Mouse (Mus musculus) heart, postnatal 14 days (tissue): ENCODE results near the gene Tmc5. TPM values are rescaled to one million over a fixed set of nuclear protein-coding genes. Genes with fewer than 3 reads are reported as not detected.

Experiments used
- DNase-seq, 2 experiments: peaks; one replicate each; pipeline ENCODE4 v3.0.0; 2021 to 2022
- intact Hi-C: fragments of 180-260 bp; cut with DNase I; formaldehyde crosslinking; loops from one replicate; pipeline ENCODE4 v1.15.1; 2025
- total RNA-seq, 2 experiments: library from RNA; stranded (reverse); gene quantifications; 2 replicates each; pipeline ENCODE4 v1.2.3; 2021

Tmc5 gene
- total RNA-seq, 2 experiments from 2014 or later: 0.80 to 0.81 TPM

DNA sequence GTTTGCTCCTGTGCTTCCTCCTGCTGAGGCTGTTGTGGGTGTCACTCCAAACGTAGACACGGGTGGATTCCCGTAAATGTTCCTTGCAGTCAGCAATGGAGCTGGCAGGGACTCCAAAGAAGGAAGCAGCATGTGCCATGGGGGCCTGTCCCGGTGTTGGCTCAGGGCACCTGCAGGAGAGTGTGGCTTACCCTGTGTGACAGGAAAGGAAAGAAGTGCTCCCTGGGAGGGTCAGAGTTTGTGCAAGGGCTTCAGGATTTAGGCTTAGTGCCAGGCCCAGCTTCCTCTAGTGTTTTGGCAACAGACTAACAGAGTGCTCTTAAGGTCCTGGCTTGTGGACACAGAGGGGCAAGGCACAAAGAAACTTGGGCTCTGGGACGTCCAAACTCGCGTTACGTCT is 7.7 kb downstream of the Tmc5 start:
- intact Hi-C loops: no loop called here
- DNase-seq: peak in 1 of 2 experiments; percentile 11

GRCm38 (mm10) chr7:118609815-118610214 is 12.7 kb downstream of the Tmc5 start:
- intact Hi-C loops: no loop called here
- DNase-seq: no peak

DNA sequence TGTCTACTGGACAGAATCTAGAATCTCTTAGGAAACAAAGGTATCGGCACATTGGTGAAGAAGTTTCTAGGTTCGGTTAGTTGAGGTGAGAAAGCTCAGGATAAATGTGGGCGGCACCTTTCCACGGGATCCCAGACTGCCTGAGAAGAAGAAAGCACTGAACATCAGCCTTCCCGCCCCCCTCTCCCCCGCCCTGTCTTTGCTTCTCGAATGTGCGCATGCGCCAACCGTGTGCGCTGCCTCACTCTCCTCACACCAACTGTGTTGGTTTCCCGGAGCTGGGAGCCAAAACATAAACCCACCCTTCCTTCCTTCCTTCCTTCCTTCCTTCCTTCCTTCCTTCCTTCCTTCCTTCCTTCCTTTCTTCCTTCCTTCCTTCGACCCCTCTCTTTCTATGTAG is 13.6 kb downstream of the Tmc5 start:
- DNase-seq: no peak
- intact Hi-C loops: no loop called here

DNA sequence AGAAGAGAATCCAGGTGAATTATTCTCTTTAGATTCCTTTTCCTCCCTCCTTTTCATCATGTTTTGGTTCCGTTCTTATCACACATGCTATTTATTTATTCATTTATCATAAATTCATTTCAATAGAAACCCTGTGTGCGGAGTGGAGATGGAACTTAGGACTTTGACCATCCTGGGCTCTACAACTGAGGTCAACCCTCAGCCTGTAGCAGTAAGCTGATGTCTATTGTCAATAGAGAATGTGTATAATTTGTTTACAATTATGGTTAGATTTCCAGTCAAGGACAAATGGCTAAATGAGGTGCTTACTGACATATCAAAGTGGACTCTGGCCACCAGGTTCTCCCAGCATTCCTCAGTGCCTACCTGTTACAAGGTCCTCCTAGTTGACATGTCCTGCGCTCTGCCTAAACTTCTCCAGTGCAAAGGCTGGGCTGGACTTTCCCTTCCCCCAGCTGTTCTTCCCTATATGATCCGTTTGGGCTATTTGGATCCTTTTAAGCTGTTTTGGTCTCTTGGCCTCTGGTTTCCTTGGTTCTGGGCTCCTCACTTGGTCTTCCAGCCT is 14.2 kb downstream of the Tmc5 start:
- intact Hi-C loops: no loop called here
- no peak for DNase-seq

DNA sequence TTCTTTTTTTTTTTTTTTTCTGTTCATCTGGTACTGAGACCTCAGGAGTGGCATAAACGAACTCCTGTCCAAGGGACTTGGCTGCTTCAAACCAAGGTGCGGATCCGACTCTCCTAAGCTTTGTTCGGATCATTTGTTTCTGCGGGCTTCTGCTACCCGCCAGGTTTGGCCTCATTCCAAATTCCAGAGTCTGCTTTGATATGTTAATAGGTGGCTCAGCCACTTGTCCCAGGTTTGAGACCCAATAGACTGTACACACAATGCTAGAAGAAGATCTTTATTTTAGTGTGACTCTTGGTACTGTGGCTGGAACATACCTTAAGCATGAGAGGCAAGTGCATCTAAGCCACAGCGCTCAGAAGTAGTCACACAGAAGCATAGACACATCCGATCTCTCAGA is 14.8 kb downstream of the Tmc5 start:
- intact Hi-C loops: no loop called here

GRCm38 (mm10) chr7:118614076-118614475 is 17.0 kb downstream of the Tmc5 start:
- intact Hi-C loops: no loop called here
- no peak for DNase-seq

More for the DNA sequence above, 14.8 kb downstream of the Tmc5 start:
- DNase-seq: no peak

- no peak for DNase-seq
- intact Hi-C loops: no loop called here
These were observed 21.0 kb downstream of the Tmc5 start for GRCm38 (mm10) chr7:118618104-118618503.

- intact Hi-C loops: no loop called here
- no peak for DNase-seq
These were observed 23.3 kb downstream of the Tmc5 start for GRCm38 (mm10) chr7:118620243-118620906.

- DNase-seq: no peak
- intact Hi-C loops: no loop called here
These were observed 24.0 kb downstream of the Tmc5 start for GRCm38 (mm10) chr7:118621094-118621493.

- intact Hi-C loops: no loop called here
- DNase-seq: no peak
These were observed 30.6 kb downstream of the Tmc5 start for GRCm38 (mm10) chr7:118627550-118628298.

DNA sequence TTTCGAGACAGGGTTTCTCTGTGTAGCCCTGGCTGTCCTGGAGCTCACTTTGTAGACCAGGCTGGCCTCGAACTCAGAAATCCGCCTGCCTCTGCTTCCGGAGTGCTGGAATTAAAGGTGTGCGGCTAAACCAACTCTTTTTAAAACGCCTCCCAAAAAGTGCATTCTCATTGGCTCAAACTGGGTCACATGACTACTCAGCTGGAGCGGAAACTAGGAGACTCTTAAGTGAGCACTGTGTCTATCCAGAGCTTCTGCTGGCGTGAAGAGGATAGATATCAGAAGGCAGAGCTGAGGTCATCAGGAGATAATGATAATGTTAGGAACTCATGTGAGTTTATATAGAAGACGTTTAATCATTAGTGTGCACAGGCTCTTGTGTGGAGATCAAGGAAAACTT is 36.0 kb downstream of the Tmc5 start:
- DNase-seq: no peak
- intact Hi-C loops: no loop called here

DNA sequence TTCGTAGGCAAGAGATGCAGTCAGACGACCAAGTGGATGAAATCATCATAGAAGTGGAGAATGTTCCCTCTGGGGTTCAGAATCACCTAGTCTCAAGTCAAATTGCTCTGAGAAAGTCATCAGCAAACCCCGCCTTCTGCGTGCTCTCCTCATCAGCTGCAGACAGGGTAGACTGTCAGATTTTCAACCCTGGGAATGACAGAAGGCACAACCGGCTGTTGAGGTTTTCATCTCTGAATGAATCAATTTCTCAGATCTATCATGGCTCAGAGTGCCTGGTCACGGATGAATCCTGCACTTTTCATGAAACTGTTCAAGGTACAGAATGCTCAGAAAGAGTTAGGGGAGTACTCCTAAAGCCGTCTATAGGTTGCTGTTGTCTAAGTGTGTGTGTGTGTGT is 36.9 kb downstream of the Tmc5 start:
- no peak for DNase-seq
- intact Hi-C loops: no loop called here

DNA sequence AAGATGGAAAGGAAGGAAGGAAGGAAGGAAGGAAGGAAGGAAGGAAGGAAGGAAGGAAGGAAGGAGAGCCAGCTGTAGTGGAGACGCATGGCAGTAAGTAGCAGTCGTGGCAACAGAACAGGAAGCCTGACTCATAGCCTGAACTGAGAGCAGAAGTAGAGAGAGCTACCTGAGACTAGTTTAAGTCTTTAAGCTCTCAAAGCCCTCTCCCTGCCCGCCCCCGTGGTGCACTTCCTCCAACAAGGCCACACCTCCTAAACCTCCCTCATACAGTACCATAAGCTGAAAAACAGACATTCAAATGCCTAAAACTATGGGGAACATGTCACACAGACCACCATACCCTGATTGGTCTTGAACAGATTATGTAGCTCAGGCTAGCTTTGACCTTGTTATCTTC is 40.4 kb downstream of the Tmc5 start:
- no peak for DNase-seq
- intact Hi-C loops: no loop called here

DNA sequence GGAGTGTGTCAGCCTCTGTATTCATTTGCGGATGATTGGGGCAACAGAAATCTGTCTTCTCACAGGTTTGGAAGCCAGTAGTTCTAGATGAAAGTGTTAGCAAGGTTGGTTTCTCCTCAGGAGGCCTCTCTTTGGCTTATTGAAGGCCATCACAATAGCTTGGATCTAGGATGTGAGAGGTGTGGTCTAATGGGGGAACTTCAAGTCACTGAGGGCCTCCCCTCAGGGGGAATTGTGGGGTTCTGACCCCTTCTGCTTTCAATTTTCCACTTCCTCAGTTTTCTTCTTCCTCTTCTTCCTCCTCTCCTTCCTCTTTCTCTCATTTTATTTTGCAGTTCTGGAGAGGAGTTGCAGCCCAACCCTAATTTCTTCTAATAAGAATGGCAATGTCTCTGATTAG is 49.1 kb downstream of the Tmc5 start:
- intact Hi-C loops: no loop called here
- no peak for DNase-seq

DNA sequence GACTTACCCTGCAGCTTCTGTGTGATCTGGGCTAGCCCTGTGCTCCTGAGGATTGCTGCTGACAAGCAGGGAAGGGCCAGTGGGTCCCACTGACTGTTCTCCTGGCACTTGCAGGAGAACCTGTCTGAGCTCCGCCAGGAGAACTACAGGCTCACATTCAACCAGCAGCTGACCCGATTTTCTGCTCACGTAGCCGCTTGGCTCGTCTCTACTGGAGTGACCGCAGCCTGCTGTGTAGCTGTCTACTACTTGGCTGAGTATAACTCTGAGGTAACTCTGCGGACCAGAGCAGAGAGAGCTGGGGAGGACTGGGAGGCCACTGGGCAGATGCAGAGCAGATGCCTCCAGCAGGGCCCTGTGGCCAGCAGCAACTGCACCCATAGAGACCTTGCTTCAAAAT is 52.2 kb downstream of the Tmc5 start:
- peak in 1 of 2 experiments; percentile 10 for DNase-seq
- intact Hi-C loops: no loop called here

- DNase-seq: no peak
- intact Hi-C loops: no loop called here
These were observed 53.0 kb downstream of the Tmc5 start for GRCm38 (mm10) chr7:118650119-118650518.

- no peak for DNase-seq
- intact Hi-C loops: no loop called here
These were observed 53.8 kb downstream of the Tmc5 start for GRCm38 (mm10) chr7:118650891-118651290.

DNA sequence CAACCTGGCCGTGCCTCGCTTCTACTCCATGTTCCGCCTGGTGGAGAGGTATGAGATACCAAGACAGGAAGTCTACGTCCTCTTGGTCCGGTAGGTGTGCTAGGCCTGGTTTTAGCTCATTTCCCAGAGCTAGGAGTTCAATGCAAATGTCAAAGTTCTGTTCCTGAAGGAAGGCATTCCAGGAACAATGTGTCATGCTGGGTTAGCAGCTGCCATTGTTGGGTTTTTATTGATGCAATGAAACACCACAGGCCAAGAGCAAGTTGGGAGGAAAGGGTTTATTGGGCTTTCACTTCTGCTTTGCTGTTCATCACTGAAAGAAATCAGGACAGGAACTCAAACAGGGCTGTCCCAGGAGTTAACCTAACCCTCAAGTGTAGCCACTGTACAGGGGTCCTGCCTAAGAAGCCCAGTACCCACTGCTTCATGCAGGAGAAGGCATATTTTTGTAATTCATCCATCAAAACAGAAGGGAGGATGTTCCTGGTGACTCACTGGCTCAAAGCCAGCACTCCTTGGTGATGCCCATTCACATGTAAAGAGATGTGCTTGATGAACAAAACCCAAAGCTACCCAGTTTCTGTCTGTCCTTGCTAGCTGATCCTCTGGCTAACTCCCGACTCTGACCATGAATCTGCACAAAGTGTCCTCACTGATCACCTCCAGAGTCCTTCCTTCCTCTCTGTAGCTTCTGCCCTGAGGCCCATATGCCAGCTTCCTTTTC is 55.6 kb downstream of the Tmc5 start:
- no peak for DNase-seq
- intact Hi-C loops: no loop called here

GRCm38 (mm10) chr7:118656730-118657129 is 59.6 kb downstream of the Tmc5 start:
- intact Hi-C loops: no loop called here
- DNase-seq: no peak

DNA sequence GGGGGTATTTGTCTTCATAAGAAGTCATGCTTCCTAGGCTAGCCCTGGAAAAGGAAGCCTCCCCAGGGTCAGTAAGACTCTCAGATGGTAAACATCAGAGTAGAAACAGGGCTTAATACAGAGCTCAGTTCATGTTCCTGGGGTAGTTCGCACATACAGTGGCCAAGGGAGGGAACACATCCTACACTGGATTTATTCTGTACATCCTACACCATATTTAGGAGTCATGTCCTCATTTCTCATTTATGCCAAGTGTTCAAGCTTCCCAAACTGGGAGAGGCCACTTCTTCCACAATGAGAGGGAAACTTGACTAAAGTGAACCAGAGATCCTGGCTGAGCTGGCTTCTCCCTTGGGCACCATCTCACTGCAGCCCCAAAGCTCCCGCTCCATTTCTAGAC is 70.7 kb downstream of the Tmc5 start:
- no peak for DNase-seq
- intact Hi-C loops: no loop called here

DNA sequence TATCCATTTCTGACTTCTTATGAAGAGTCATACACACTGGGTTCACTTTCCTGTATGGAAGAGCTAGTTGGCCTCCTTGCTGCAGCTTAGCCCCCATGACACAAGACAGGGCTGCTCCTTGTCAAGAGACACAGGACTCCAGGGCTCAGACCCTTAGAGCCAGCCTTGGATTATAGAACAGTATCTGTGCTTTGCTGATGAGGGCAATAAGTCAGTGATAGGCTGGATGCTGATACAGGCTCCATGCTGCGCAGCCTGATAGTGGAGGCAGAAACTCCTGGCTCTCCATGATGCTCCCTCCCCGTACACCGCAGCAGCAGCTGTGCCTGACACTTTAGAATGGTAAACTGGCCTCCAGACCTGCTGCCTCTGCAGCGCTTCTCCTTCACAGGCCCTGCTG is 73.0 kb downstream of the Tmc5 start:
- DNase-seq: no peak
- intact Hi-C loops: no loop called here
